Mouse (Mus musculus): ENCODE data around the gene Kcna7. TPM values are rescaled to one million over a fixed set of nuclear protein-coding genes. Genes with fewer than 3 reads are reported as not detected.
A peak's percentile ranks its signal among the peaks of the same experiment; 100 is the strongest.

Kcna7 gene
- total RNA-seq, 2 experiments from 2014 or later, result not detected

- no peak for DNase-seq (ENCODE audit: extremely low spot score in 1 of 2, low spot score in 2 of 2)
- intact Hi-C loops (cut with DNase I), result no loop called here
Measured at GRCm38 (mm10) chr7:45449974-45450373, 44.5 kb downstream of the Kcna7 start.

- peak; percentile 79 to 87 for DNase-seq (ENCODE audit: extremely low spot score in 1 of 2, low spot score in 2 of 2)
- intact Hi-C loops (cut with DNase I), result no loop called here
Measured at GRCm38 (mm10) chr7:45451344-45451982, 46.0 kb downstream of the Kcna7 start.

GRCm38 (mm10) chr7:45454971-45455370, 49.5 kb downstream of the Kcna7 start:
- intact Hi-C loops (cut with DNase I), result no loop called here

GRCm38 (mm10) chr7:45455932-45456696, 50.7 kb downstream of the Kcna7 start:
- intact Hi-C loops (cut with DNase I), result no loop called here
- DNase-seq (ENCODE audit: extremely low spot score in 1 of 2, low spot score in 2 of 2), result no peak

More at GRCm38 (mm10) chr7:45454971-45455370, 49.5 kb downstream of the Kcna7 start:
- DNase-seq (ENCODE audit: extremely low spot score in 1 of 2, low spot score in 2 of 2), result no peak

- DNase-seq (ENCODE audit: extremely low spot score in 1 of 2, low spot score in 2 of 2), result no peak
- intact Hi-C loops (cut with DNase I), result no loop called here
Measured at GRCm38 (mm10) chr7:45456721-45457203, 51.3 kb downstream of the Kcna7 start.

- peak in 1 of 2 experiments; percentile 43 for DNase-seq (ENCODE audit: extremely low spot score in 1 of 2, low spot score in 2 of 2)
- intact Hi-C loops (cut with DNase I), result no loop called here
Measured at GRCm38 (mm10) chr7:45457204-45458060, 52.0 kb downstream of the Kcna7 start.

GRCm38 (mm10) chr7:45458748-45459563, 53.5 kb downstream of the Kcna7 start:
- intact Hi-C loops (cut with DNase I), result no loop called here
- DNase-seq (ENCODE audit: extremely low spot score in 1 of 2, low spot score in 2 of 2), result peak; percentile 62 to 90

Small RNA genes lying within 50 kb of the gene (microRNA-seq; reads per million reads assigned to microRNA genes)
- not detected for gene Gm22133

Other genes starting within 250 kb of the Kcna7 start
- gene Slc17a7, start 241.7 kb upstream of the Kcna7 start, total RNA-seq (2021), result 1,000 to 10,000 TPM; 1,057 to 1,070 TPM
- under 1 TPM in 1 of 2 experiments, not detected in 1; 0.17 TPM for gene Gfy, start 226.1 kb upstream of the Kcna7 start, total RNA-seq (2021)
- not detected for gene Pth2, start 224.7 kb upstream of the Kcna7 start, total RNA-seq (2021)
- 1 to 10 TPM; 2.0 to 2.3 TPM for gene Ccdc155, start 200.8 kb upstream of the Kcna7 start, total RNA-seq (2021)
- gene Dkkl1, start 193.5 kb upstream of the Kcna7 start, total RNA-seq (2021), result 10 to 100 TPM; 16.3 to 18.7 TPM
- gene Tead2, start 189.9 kb upstream of the Kcna7 start, total RNA-seq (2021), result 1 to 10 TPM; 6.6 to 6.8 TPM
- gene Cd37, start 166.5 kb upstream of the Kcna7 start, total RNA-seq (2021), result 1 to 10 TPM; 4.1 to 4.3 TPM
- 1 to 10 TPM; 1.4 to 1.7 TPM for gene Slc6a16, start 164.6 kb upstream of the Kcna7 start, total RNA-seq (2021)
- gene Slc6a21, start 128.1 kb upstream of the Kcna7 start, total RNA-seq (2021), result under 1 TPM; 0.41 to 0.60 TPM
- 10 to 100 TPM; 20.5 to 32.2 TPM for gene Trpm4, start 71.9 kb upstream of the Kcna7 start, total RNA-seq (2021)
- gene Hrc, start 70.4 kb upstream of the Kcna7 start, total RNA-seq (2021), result 1 to 10 TPM in 1 of 2 experiments, under 1 TPM in 1; 0.99 to 1.3 TPM
- 100 to 1,000 TPM; 142 to 147 TPM for gene Ppfia3, start 38.6 kb upstream of the Kcna7 start, total RNA-seq (2021)
- gene Lin7b, start 35.1 kb upstream of the Kcna7 start, total RNA-seq (2021), result 100 to 1,000 TPM; 176 to 192 TPM
- 100 to 1,000 TPM; 352 to 384 TPM for gene Snrnp70, start 9.9 kb upstream of the Kcna7 start, total RNA-seq (2021)
- gene Ntf5, start 8.0 kb downstream of the Kcna7 start, total RNA-seq (2021), result not detected
- gene Lhb, start 15.2 kb downstream of the Kcna7 start, total RNA-seq (2021), result not detected
- 10 to 100 TPM; 16.9 to 17.3 TPM for gene Gys1, start 29.2 kb downstream of the Kcna7 start, total RNA-seq (2021)
- 10 to 100 TPM; 31.3 to 41.1 TPM for gene Ruvbl2, start 32.4 kb downstream of the Kcna7 start, total RNA-seq (2021)
- 100 to 1,000 TPM; 445 to 456 TPM for gene Ftl1, start 54.2 kb downstream of the Kcna7 start, total RNA-seq (2021)
- 10 to 100 TPM; 86.0 to 93.8 TPM for gene Bax, start 61.2 kb downstream of the Kcna7 start, total RNA-seq (2021)
- not detected for gene Tulp2, start 76.2 kb downstream of the Kcna7 start, total RNA-seq (2021)
- not detected for gene Gm45808, start 81.2 kb downstream of the Kcna7 start, total RNA-seq (2021)
- gene Dhdh, start 83.2 kb downstream of the Kcna7 start, total RNA-seq (2021), result 1 to 10 TPM; 3.0 to 3.1 TPM
- gene Nucb1, start 104.8 kb downstream of the Kcna7 start, total RNA-seq (2021), result 100 to 1,000 TPM; 114 to 127 TPM
- gene Ppp1r15a, start 120.6 kb downstream of the Kcna7 start, total RNA-seq (2021), result 10 to 100 TPM; 25.5 to 28.5 TPM
- gene Plekha4, start 120.7 kb downstream of the Kcna7 start, total RNA-seq (2021), result 1 to 10 TPM; 1.3 to 2.7 TPM
- under 1 TPM in 1 of 2 experiments, not detected in 1; 0.93 TPM for gene Hsd17b14, start 149.2 kb downstream of the Kcna7 start, total RNA-seq (2021)
- 10 to 100 TPM; 20.9 to 21.8 TPM for gene Bcat2, start 164.5 kb downstream of the Kcna7 start, total RNA-seq (2021)
- not detected for gene Fgf21, start 209.8 kb downstream of the Kcna7 start, total RNA-seq (2021)
- under 1 TPM; 0.13 to 0.30 TPM for gene Fut1, start 211.6 kb downstream of the Kcna7 start, total RNA-seq (2021)
- gene Izumo1, start 216.2 kb downstream of the Kcna7 start, total RNA-seq (2021), result not detected
- 10 to 100 TPM; 15.1 to 15.8 TPM for gene Rasip1, start 221.8 kb downstream of the Kcna7 start, total RNA-seq (2021)
- 1 to 10 TPM; 1.2 to 2.2 TPM for gene Mamstr, start 234.3 kb downstream of the Kcna7 start, total RNA-seq (2021)

All from left cerebral cortex, postnatal 10 days (tissue).